Mouse (Mus musculus) forebrain, embryonic 13.5 days (tissue): ENCODE measurements at regions not wholly inside any gene's neighbourhood (a gene's known extent, or its start where the extent isn't known, plus 50 kb on each side); places are given as distances from the start of the nearest gene placed in this dataset.
A peak's percentile ranks its signal among the peaks of the same experiment; 100 is the strongest.

Experiments used
- ATAC-seq: fragments of 200-750 bp; cut with Nextera tagmentation; 2 replicates; pipeline ENCODE4 v1.8.0; 2017
- H3K27ac ChIP-seq: fragments of 300-500 bp; sonication (generic); 2 replicates; pipeline ENCODE4 v1.5.1; 2015; ENCODE audit warnings: inconsistent platforms, mild to moderate bottlenecking, moderate library complexity
- H3K27me3 ChIP-seq: fragments of 300-500 bp; sonication (generic); 2 replicates; pipeline ENCODE4 v1.6.1; 2015; ENCODE audit warnings: mild to moderate bottlenecking, inconsistent platforms
- H3K36me3 ChIP-seq: fragments of 300-500 bp; sonication (generic); 2 replicates; pipeline ENCODE4 v1.6.1; 2015; ENCODE audit warnings: mild to moderate bottlenecking, inconsistent platforms; ENCODE audit not compliant: poor library complexity, severe bottlenecking
- H3K4me1 ChIP-seq: fragments of 300-500 bp; sonication (generic); 2 replicates; pipeline ENCODE4 v1.6.1; 2015; ENCODE audit warnings: inconsistent platforms
- H3K4me2 ChIP-seq: fragments of 300-500 bp; sonication (generic); 2 replicates; pipeline ENCODE4 v1.6.1; 2015; ENCODE audit warnings: inconsistent platforms, mild to moderate bottlenecking, moderate library complexity
- H3K4me3 ChIP-seq: fragments of 300-500 bp; sonication (generic); 2 replicates; pipeline ENCODE4 v1.5.1; 2015; ENCODE audit warnings: mild to moderate bottlenecking, inconsistent platforms
- H3K9ac ChIP-seq: fragments of 300-500 bp; sonication (generic); 2 replicates; pipeline ENCODE4 v1.6.1; 2015; ENCODE audit warnings: mild to moderate bottlenecking, inconsistent platforms
- H3K9me3 ChIP-seq: fragments of 300-500 bp; sonication (generic); replicated peaks from 2 replicates; pipeline ENCODE4 v1.6.1; 2016; ENCODE audit warnings: inconsistent platforms
- WGBS: fragments of 180-500 bp; shearing (Covaris S2); methylation state at CpG from one replicate; pipeline ENCODE4 v1.1.7; 2015; 5-methylcytosine and 5-hydroxymethylcytosine counted together

GRCm38 (mm10) chr4:106859476-106859875 lies 51.0 kb upstream of the Ssbp3 start:
- Histone ChIP-seq H3K27me3 (no peaks in the 10 kb centered on the region), H3K4me2 (no peak overlapping the region), H3K27ac (no peak overlapping the region), H3K4me3 (no peak overlapping the region), H3K9me3 (no peaks in the 10 kb centered on the region), H3K4me1 (peaks cover 32% of the 10 kb centered on the region), H3K36me3 (no peaks in the 10 kb centered on the region), H3K9ac (no peak overlapping the region)
- ATAC-seq, result no peak

GRCm38 (mm10) chr4:106858357-106859088 lies 52.0 kb upstream of the Ssbp3 start:
- no peaks in the 10 kb centered on the region for H3K9me3 ChIP-seq
- WGBS, result 75% methylated on average over 13 of the region's 13 CpGs
- no peak overlapping the region for H3K4me3 ChIP-seq
- H3K4me2 ChIP-seq, result no peak overlapping the region
- no peaks in the 10 kb centered on the region for H3K36me3 ChIP-seq
- H3K27me3 ChIP-seq, result no peaks in the 10 kb centered on the region
- no peak for ATAC-seq
- no peak overlapping the region for H3K27ac ChIP-seq
- peaks cover 36% of the 10 kb centered on the region for H3K4me1 ChIP-seq
- no peak overlapping the region for H3K9ac ChIP-seq

GRCm38 (mm10) chr4:106855771-106856170 lies 51.0 kb upstream of the Acot11 start:
- H3K27ac ChIP-seq, result 0 out of 2 replicates have a peak overlapping the region, but pooled peaks have one; percentile 32

GRCm38 (mm10) chr4:106854361-106855309 lies 49.8 kb upstream of the Acot11 start:
- Histone ChIP-seq H3K9ac (peak overlapping the region; percentile 14; the same call in 1 of the 2 replicates), H3K36me3 (no peaks in the 10 kb centered on the region), H3K4me1 (peaks cover 30% of the 10 kb centered on the region), H3K27ac (peak overlapping the region; percentile 25), H3K27me3 (no peaks in the 10 kb centered on the region), H3K4me3 (no peak overlapping the region), H3K9me3 (no peaks in the 10 kb centered on the region), H3K4me2 (peak overlapping the region; percentile 42)
- peak; percentile 74 for ATAC-seq
- WGBS, result 8% methylated on average over 14 of the region's 15 CpGs

More at GRCm38 (mm10) chr4:106855771-106856170, 51.0 kb upstream of the Acot11 start:
- no peak overlapping the region for H3K4me3 ChIP-seq
- no peaks in the 10 kb centered on the region for H3K9me3 ChIP-seq
- peak overlapping the region; percentile 43 for H3K4me2 ChIP-seq
- ATAC-seq, result peak; percentile 22
- peaks cover 30% of the 10 kb centered on the region for H3K4me1 ChIP-seq
- no peaks in the 10 kb centered on the region for H3K36me3 ChIP-seq
- H3K27me3 ChIP-seq, result no peaks in the 10 kb centered on the region
- WGBS, result 1% methylated on average over 19 of the region's 19 CpGs
- peak overlapping the region; percentile 41; the same call in 1 of the 2 replicates for H3K9ac ChIP-seq
